Mouse (Mus musculus) forebrain, postnatal 0 days (tissue): ENCODE data around the gene Elac2. TPM values are rescaled to one million over a fixed set of nuclear protein-coding genes. Genes with fewer than 3 reads are reported as not detected.
A peak's percentile ranks its signal among the peaks of the same experiment; 100 is the strongest.

Experiments
- ATAC-seq: fragments of 200-750 bp; cut with Nextera tagmentation; 2 replicates; pipeline ENCODE4 v1.8.0; 2017; ENCODE audit warnings: mild to moderate bottlenecking, moderate library complexity
- DNase-seq: peaks from one replicate; pipeline ENCODE4 v3.0.0-alpha.2; 2015
- H3K27ac ChIP-seq: fragments of 300-500 bp; sonication (generic); 2 replicates; pipeline ENCODE4 v1.5.1; 2014; ENCODE audit warnings: low read depth, mild to moderate bottlenecking, antibody characterized with exemption, low read length, moderate library complexity, mixed read lengths
- H3K27me3 ChIP-seq: fragments of 300-500 bp; sonication (generic); 2 replicates; pipeline ENCODE4 v1.6.1; 2014; ENCODE audit warnings: mild to moderate bottlenecking, low read length, mixed read lengths; ENCODE audit not compliant: insufficient read depth
- H3K36me3 ChIP-seq: fragments of 300-500 bp; sonication (generic); 2 replicates; pipeline ENCODE4 v1.6.1; 2014; ENCODE audit warnings: mild to moderate bottlenecking, moderate library complexity; ENCODE audit not compliant: insufficient read depth
- H3K4me1 ChIP-seq: fragments of 300-500 bp; sonication (generic); 2 replicates; pipeline ENCODE4 v1.6.1; 2014; ENCODE audit warnings: antibody characterized with exemption; ENCODE audit not compliant: insufficient read depth
- H3K4me2 ChIP-seq: fragments of 300-500 bp; sonication (generic); 2 replicates; pipeline ENCODE4 v1.6.1; 2014; ENCODE audit warnings: low read depth, mild to moderate bottlenecking, moderate library complexity
- H3K4me3 ChIP-seq: fragments of 300-500 bp; sonication (generic); 2 replicates; pipeline ENCODE4 v1.5.1; 2014; ENCODE audit warnings: low read depth, low read length, mixed read lengths
- H3K9ac ChIP-seq: fragments of 300-500 bp; sonication (generic); 2 replicates; pipeline ENCODE4 v1.6.1; 2014; ENCODE audit warnings: mild to moderate bottlenecking
- H3K9me3 ChIP-seq: fragments of 300-500 bp; sonication (generic); 2 replicates; pipeline ENCODE4 v1.6.1; 2016; ENCODE audit warnings: low read length
- CTCF ChIP-seq: sonication (generic); IDR thresholded peaks from 2 replicates; pipeline ENCODE4 v1.5.1; 2016; ENCODE audit warnings: antibody characterized with exemption, control low read depth, low read depth
- WGBS: fragments of 180-500 bp; shearing (Covaris S2); extraction: QIAGEN DNeasy Blood & Tissue Kit; methylation state at CpG from one replicate; pipeline ENCODE4 v1.1.7; 2014; 5-methylcytosine and 5-hydroxymethylcytosine counted together
- polyA plus RNA-seq: library from polyadenylated mRNA; unstranded; fragments of >200 nt; fragmentation: Nextera tagmentation; extraction: Ambion mirVana; gene quantifications from 2 replicates; pipeline ENCODE4 v1.2.1, GENCODE M21; 2015
- total RNA-seq: library from RNA; depleted of rRNA; stranded (reverse); fragments of >200 nt; gene quantifications from 2 replicates; pipeline ENCODE4 v1.2.3, GENCODE M21; 2014

Elac2 gene
- total and polyA plus RNA-seq, 2 experiments from 2014 or later: 25.9 to 35.1 TPM

DNA sequence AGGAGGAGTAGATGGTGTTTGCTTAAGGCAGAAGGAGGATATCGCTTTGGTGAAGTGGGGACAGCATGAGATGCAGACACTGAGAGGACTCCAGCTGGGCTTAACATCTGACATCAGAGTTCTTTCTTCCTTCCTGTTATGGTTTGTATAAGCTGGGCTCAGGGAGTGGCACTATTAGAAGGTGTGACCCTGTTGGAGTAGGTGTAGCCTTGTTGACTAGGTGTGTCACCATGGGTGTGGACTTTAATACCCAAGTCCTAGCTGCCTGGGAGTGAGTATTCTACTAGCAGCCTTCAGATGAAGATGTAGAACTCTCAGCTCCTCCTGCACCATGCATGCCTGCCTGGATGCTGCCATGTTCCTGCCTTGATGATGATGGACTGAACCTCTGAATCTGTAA lies 37.9 kb downstream of the Elac2 start:
- peaks cover 8% of the 10 kb centered on the region; the same call in 1 of the 2 replicates for H3K36me3 ChIP-seq
- no peaks in the 10 kb centered on the region for H3K9me3 ChIP-seq
- TF ChIP-seq CTCF: no peak
- 97% methylated on average over 1 of the region's 1 CpGs for WGBS
- no peak for ATAC-seq
- no peak overlapping the region for H3K27ac ChIP-seq
- no peak overlapping the region for H3K4me3 ChIP-seq
- no peak overlapping the region for H3K9ac ChIP-seq
- no peaks in the 10 kb centered on the region for H3K4me1 ChIP-seq
- no peak overlapping the region for H3K4me2 ChIP-seq
- H3K27me3 ChIP-seq: no peaks in the 10 kb centered on the region
- DNase-seq: no peak

DNA sequence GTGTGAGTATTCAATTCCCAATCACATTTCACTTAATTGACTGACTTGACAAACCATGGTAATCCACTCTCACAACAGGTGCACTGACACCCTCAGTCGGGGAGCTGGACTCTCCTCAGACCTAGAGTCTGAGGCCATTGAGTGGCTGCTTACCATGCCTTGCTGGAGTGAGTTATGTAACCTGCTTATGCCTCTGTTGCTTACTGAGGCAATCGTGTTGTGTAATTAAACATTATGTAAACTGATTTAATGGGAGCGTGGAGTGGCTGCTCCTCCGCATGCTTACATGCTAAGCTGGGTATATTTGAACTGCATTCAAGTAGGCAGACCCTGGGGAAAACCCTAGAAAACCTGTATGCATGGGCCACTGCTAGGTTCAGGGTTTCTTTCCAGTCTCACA lies 41.9 kb downstream of the Elac2 start:
- Histone ChIP-seq H3K27ac (no peak overlapping the region), H3K4me3 (no peak overlapping the region), H3K9ac (no peak overlapping the region), H3K4me1 (no peaks in the 10 kb centered on the region), H3K36me3 (peaks cover 19% of the 10 kb centered on the region), H3K9me3 (no peaks in the 10 kb centered on the region), H3K4me2 (no peak overlapping the region), H3K27me3 (no peaks in the 10 kb centered on the region)
- no peak for TF ChIP-seq CTCF
- no peak for DNase-seq
- no peak for ATAC-seq
- WGBS: 88% methylated on average over 4 of the region's 4 CpGs

DNA sequence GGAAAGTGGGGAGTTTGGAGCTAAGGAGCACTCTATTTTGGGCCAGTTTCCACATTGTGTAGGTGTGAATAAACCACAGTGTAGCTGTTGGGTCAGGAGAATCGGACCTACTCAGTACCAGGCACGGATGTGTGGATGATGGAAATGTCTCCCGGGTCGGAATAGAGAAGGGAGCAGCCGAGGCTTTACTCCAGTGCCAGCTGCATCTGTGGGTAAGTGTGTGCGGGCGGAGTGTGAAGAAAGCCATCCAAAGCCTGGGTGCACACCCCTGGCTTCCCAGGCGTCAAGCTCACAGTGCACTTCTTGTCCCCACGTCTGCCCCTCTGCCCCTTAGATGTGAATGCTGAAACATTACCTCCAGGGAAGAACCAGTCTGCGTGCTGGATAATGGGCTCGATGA lies 43.9 kb downstream of the Elac2 start:
- DNase-seq (no peak), ATAC-seq (no peak)
- Histone ChIP-seq H3K27me3 (no peaks in the 10 kb centered on the region), H3K4me3 (no peak overlapping the region), H3K27ac (no peak overlapping the region), H3K36me3 (peaks cover 24% of the 10 kb centered on the region), H3K9ac (no peak overlapping the region), H3K9me3 (no peaks in the 10 kb centered on the region), H3K4me1 (no peaks in the 10 kb centered on the region), H3K4me2 (no peak overlapping the region)
- no peak for TF ChIP-seq CTCF
- WGBS: 94% methylated on average over 11 of the region's 11 CpGs

DNA sequence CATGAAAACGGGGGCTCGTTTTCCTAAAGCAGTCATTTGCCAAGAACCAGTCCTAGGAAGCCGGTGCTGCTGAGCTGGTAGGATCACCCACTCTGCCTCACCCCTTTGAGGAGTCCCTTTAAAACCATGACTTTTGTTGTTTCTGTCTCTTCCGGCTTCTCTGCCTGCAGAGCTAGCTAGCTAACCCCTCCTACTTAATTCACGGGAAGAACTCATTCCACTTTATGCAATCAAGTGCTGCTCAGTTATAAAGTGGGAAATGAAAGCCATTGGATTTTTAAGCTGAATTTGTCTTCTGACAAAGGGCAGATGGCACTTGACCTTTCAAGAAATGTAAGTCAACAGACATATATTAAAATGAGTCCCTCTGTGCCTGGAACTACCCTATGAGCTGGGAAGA lies 49.2 kb downstream of the Elac2 start:
- 64% methylated on average over 5 of the region's 5 CpGs for WGBS
- no peak overlapping the region for H3K27ac ChIP-seq
- H3K36me3 ChIP-seq: peaks cover 23% of the 10 kb centered on the region

DNA sequence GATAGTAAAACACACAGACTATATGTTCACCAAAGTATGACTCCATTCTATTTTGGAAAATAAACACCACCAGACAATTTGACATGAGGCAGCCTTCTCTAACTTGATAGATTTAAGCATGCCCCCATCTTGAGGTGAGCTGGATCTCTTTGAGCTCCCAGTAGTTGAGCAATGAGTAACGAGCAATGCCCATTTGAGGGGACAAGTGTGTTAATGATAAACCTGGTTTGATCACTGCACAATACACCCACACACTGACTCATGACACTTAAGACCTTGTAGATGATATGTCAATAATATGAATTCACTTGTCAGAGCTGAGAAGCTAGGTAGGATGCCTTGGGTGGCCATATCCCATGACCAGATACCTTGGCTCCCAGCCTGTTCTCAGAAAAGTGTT lies 51.4 kb downstream of the Elac2 start:
- TF ChIP-seq CTCF: no peak
- no peak overlapping the region for H3K27ac ChIP-seq
- H3K9me3 ChIP-seq: no peaks in the 10 kb centered on the region
- no peak overlapping the region for H3K4me2 ChIP-seq
- no peak for DNase-seq
- no peaks in the 10 kb centered on the region for H3K27me3 ChIP-seq
- H3K9ac ChIP-seq: no peak overlapping the region
- H3K36me3 ChIP-seq: peaks cover 23% of the 10 kb centered on the region
- H3K4me1 ChIP-seq: no peaks in the 10 kb centered on the region
- H3K4me3 ChIP-seq: no peak overlapping the region
- WGBS: 71% methylated on average over 1 of the region's 1 CpGs
- ATAC-seq: no peak

More for the DNA sequence above, 49.2 kb downstream of the Elac2 start:
- H3K27me3 ChIP-seq: no peaks in the 10 kb centered on the region
- no peak overlapping the region for H3K9ac ChIP-seq
- ATAC-seq: no peak
- H3K4me2 ChIP-seq: no peak overlapping the region
- H3K9me3 ChIP-seq: no peaks in the 10 kb centered on the region
- DNase-seq: no peak
- no peaks in the 10 kb centered on the region for H3K4me1 ChIP-seq
- H3K4me3 ChIP-seq: no peak overlapping the region
- no peak for TF ChIP-seq CTCF

DNA sequence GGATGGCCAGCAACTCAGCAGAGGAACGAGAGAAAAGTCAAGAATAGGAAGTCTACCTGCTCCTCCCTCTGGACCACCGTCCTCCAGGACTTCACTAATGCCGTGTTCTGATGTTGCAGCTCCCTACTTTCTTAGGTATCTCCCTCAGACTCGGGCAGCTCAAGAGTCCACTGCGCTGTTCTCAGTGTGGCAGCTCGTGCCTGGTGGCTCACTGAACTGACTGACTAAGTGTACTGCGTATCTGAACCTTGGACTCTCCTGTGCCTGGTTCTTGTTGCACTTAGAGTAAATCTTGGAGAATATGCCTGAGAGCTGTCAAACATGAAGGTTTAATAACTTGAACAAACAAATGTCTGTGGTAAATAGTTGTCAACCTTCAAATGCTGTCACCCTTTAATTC lies 53.4 kb downstream of the Elac2 start:
- H3K4me3 ChIP-seq: no peak overlapping the region
- H3K36me3 ChIP-seq: peaks cover 17% of the 10 kb centered on the region
- no peak for DNase-seq
- TF ChIP-seq CTCF: no peak
- H3K9me3 ChIP-seq: no peaks in the 10 kb centered on the region
- no peaks in the 10 kb centered on the region for H3K27me3 ChIP-seq
- H3K4me2 ChIP-seq: no peak overlapping the region
- no peak overlapping the region for H3K27ac ChIP-seq
- H3K4me1 ChIP-seq: no peaks in the 10 kb centered on the region
- no peak overlapping the region for H3K9ac ChIP-seq
- no peak for ATAC-seq
- WGBS: 91% methylated on average over 7 of the region's 7 CpGs

DNA sequence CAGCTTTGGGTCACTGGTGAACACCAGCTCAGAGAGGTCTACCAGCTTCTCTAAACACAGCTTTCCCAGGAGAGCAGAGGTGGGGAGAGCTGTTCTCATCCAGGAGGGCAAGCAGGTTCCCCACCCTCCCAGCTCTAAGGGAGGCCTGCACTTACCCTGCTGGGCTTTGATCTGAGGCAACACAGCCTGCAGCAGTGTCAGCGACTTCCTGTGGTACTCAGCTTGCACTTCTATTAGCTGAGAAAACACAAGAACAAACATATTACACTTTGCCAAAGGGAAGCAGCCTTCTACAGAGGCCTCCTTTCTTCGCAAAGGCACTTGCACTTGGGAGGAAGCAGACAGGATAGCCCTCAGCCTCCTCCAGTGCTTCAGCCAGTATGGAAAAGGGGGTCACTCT lies 60.2 kb downstream of the Elac2 start:
- Histone ChIP-seq H3K4me3 (no peak overlapping the region), H3K9me3 (no peaks in the 10 kb centered on the region), H3K9ac (no peak overlapping the region), H3K36me3 (peaks cover 17% of the 10 kb centered on the region), H3K4me2 (no peak overlapping the region), H3K4me1 (no peaks in the 10 kb centered on the region), H3K27ac (no peak overlapping the region), H3K27me3 (no peaks in the 10 kb centered on the region)
- 68% methylated on average over 2 of the region's 2 CpGs for WGBS
- no peak for TF ChIP-seq CTCF
- DNase-seq: no peak
- no peak for ATAC-seq

DNA sequence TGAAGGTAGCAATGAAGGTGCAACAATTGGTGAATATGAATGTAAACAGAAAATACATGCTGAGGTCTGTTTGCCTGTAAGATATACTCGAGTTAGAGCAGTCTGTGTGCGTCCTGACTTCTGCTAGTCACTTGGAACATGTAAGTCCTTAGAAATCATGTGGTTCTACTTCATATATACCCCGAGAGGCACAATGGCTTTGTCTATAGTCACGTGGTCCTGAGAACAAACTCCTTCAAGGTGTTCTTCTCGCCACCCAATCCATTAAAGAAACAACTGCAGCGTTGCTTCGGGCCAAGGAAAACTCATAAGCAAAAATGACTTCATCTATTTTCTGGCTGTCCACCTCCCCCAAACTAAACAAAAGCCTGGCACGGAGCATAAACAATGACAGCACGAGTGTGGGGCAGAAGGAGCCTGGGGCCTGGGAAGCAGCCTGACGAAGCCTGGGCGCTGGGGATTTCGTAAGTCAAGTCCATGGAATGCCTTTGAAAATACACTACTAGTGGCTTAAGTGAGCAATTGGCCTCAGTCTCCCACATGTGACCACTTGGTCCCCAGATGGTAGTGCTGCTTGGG lies 60.8 kb downstream of the Elac2 start:
- no peaks in the 10 kb centered on the region for H3K9me3 ChIP-seq
- H3K36me3 ChIP-seq: peaks cover 17% of the 10 kb centered on the region
- H3K4me1 ChIP-seq: no peaks in the 10 kb centered on the region
- no peak overlapping the region for H3K4me3 ChIP-seq
- H3K27me3 ChIP-seq: no peaks in the 10 kb centered on the region
- DNase-seq: peak; percentile 24
- whole genome bisulfite sequencing: 43% methylated on average over 12 of the region's 12 CpGs
- ATAC-seq: peak; percentile 34
- no peak overlapping the region for H3K4me2 ChIP-seq
- TF ChIP-seq CTCF: no peak
- no peak overlapping the region for H3K9ac ChIP-seq
- no peak overlapping the region for H3K27ac ChIP-seq
